Mouse (Mus musculus) MEL (cell line): ENCODE data around the gene Pde1b. TPM values are rescaled to one million over a fixed set of nuclear protein-coding genes. Genes with fewer than 3 reads are reported as not detected.

Experiments
- DNase-seq: peaks from one replicate; pipeline ENCODE4 v3.0.0; 2011; ENCODE audit warnings: low read depth, low spot score
- H3K27ac ChIP-seq: 2 replicates; pipeline ENCODE4 v1.5.1; 2012; ENCODE audit warnings: low read depth, mild to moderate bottlenecking, control low read depth, low read length, moderate library complexity; ENCODE audit not compliant: control insufficient read depth
- H3K27me3 ChIP-seq, 2 experiments: fragments of 150-350 bp in 1 of 2; sonication (generic) in 1 of 2; 2 replicates each; pipeline ENCODE4 v1.6.1; 2012; ENCODE audit warnings: low read length in 2 of 2, mild to moderate bottlenecking in 2 of 2, improper control_type of control experiment in 1 of 2, moderate library complexity in 1 of 2; ENCODE audit not compliant: insufficient read depth in 2 of 2, control insufficient read depth in 1 of 2
- H3K36me3 ChIP-seq, 2 experiments: 2 replicates each; pipeline ENCODE4 v1.6.1; 2012 to 2014; ENCODE audit warnings: low read length in 2 of 2, improper control_type of control experiment in 1 of 2, inconsistent platforms in 1 of 2, mild to moderate bottlenecking in 1 of 2; ENCODE audit not compliant: insufficient read depth in 2 of 2, control insufficient read depth in 1 of 2
- H3K4me1 ChIP-seq, 2 experiments: fragments of 150-350 bp in 1 of 2; sonication (generic) in 1 of 2; 2 replicates each; pipeline ENCODE4 v1.6.1; 2012; ENCODE audit warnings: low read length in 2 of 2, improper control_type of control experiment in 1 of 2, mild to moderate bottlenecking in 1 of 2; ENCODE audit not compliant: insufficient read depth in 2 of 2, control insufficient read depth in 1 of 2
- H3K4me3 ChIP-seq, 2 experiments: fragments of 150-350 bp in 1 of 2; sonication (generic) in 1 of 2; 2 replicates each; pipeline ENCODE4 v1.5.1; 2012; ENCODE audit warnings: low read depth in 2 of 2, low read length in 2 of 2, mild to moderate bottlenecking in 2 of 2, moderate library complexity in 2 of 2, control low read depth in 1 of 2, improper control_type of control experiment in 1 of 2; ENCODE audit not compliant: control insufficient read depth in 1 of 2, insufficient read depth in 1 of 2
- H3K79me2 ChIP-seq: 2 replicates; pipeline ENCODE4 v1.6.1; 2012; ENCODE audit warnings: mild to moderate bottlenecking, low read length, moderate library complexity; ENCODE audit not compliant: control insufficient read depth, poor library complexity, insufficient read depth
- H3K9ac ChIP-seq: 2 replicates; pipeline ENCODE4 v1.6.1; 2012; ENCODE audit warnings: low read depth, mild to moderate bottlenecking, control low read depth, low read length, moderate library complexity; ENCODE audit not compliant: control insufficient read depth, poor library complexity, severe bottlenecking
- H3K9me3 ChIP-seq: fragments of 150-350 bp; sonication (generic); replicated peaks from 2 replicates; pipeline ENCODE4 v1.6.1; 2012; ENCODE audit warnings: mild to moderate bottlenecking, low read length, improper control_type of control experiment, moderate library complexity; ENCODE audit not compliant: insufficient read depth
- CHD1 ChIP-seq: IDR thresholded peaks from 2 replicates; pipeline ENCODE4 v1.6.1; 2012; ENCODE audit warnings: low read depth, mild to moderate bottlenecking, inconsistent platforms, low read length, improper control_type of control experiment
- E2F4 ChIP-seq: IDR thresholded peaks from 2 replicates; pipeline ENCODE4 v1.6.1; 2011; ENCODE audit warnings: low read depth, low read length, improper control_type of control experiment, borderline replicate concordance
- ELF1 ChIP-seq: IDR thresholded peaks from 2 replicates; pipeline ENCODE4 v1.6.1; 2014; ENCODE audit warnings: low read depth, mild to moderate bottlenecking, inconsistent platforms, low read length, improper control_type of control experiment, moderate library complexity
- GABPA ChIP-seq: IDR thresholded peaks from 2 replicates; pipeline ENCODE4 v1.6.1; 2012; ENCODE audit warnings: low read depth, mild to moderate bottlenecking, inconsistent platforms, low read length, improper control_type of control experiment, moderate library complexity
- JUND ChIP-seq: IDR thresholded peaks from 2 replicates; pipeline ENCODE4 v1.6.1; 2011; ENCODE audit warnings: low read depth, mild to moderate bottlenecking, improper control_type of control experiment, low read length
- MAFK ChIP-seq: IDR thresholded peaks from 2 replicates; pipeline ENCODE4 v1.6.1; 2011; ENCODE audit warnings: low read depth, mild to moderate bottlenecking, low read length, improper control_type of control experiment, borderline replicate concordance
- MEF2A ChIP-seq: IDR thresholded peaks from 2 replicates; pipeline ENCODE4 v1.6.1; 2014; ENCODE audit warnings: low read depth, mild to moderate bottlenecking, inconsistent platforms, low read length, improper control_type of control experiment; ENCODE audit not compliant: poor library complexity, insufficient replicate concordance, severe bottlenecking; ENCODE audit errors: extremely low read depth
- MXI1 ChIP-seq: IDR thresholded peaks from 2 replicates; pipeline ENCODE4 v1.6.1; 2011; ENCODE audit warnings: mild to moderate bottlenecking, low read depth, low read length, improper control_type of control experiment
- NELFE ChIP-seq: IDR thresholded peaks from 2 replicates; pipeline ENCODE4 v1.6.1; 2011; ENCODE audit warnings: low read depth, low read length, improper control_type of control experiment
- NRF1 ChIP-seq: IDR thresholded peaks from 2 replicates; pipeline ENCODE4 v1.6.1; 2014; ENCODE audit warnings: low read depth, mild to moderate bottlenecking, inconsistent platforms, low read length, improper control_type of control experiment, moderate library complexity; ENCODE audit not compliant: poor library complexity, insufficient read depth, severe bottlenecking
- RAD21 ChIP-seq: IDR thresholded peaks from 2 replicates; pipeline ENCODE4 v1.6.1; 2011; ENCODE audit warnings: mild to moderate bottlenecking, low read depth, low read length, improper control_type of control experiment
- RCOR1 ChIP-seq: IDR thresholded peaks from 2 replicates; pipeline ENCODE4 v1.6.1; 2012; ENCODE audit warnings: low read depth, mild to moderate bottlenecking, inconsistent platforms, low read length, improper control_type of control experiment
- SIN3A ChIP-seq: IDR thresholded peaks from 2 replicates; pipeline ENCODE4 v1.6.1; 2012; ENCODE audit warnings: low read length, improper control_type of control experiment, inconsistent platforms
- TAL1 ChIP-seq: IDR thresholded peaks from 2 replicates; pipeline ENCODE4 v1.6.1; 2012; ENCODE audit warnings: mild to moderate bottlenecking, inconsistent platforms, low read length, moderate library complexity, mixed read lengths
- TCF12 ChIP-seq: IDR thresholded peaks from 2 replicates; pipeline ENCODE4 v1.6.1; 2014; ENCODE audit warnings: low read depth, mild to moderate bottlenecking, inconsistent platforms, low read length, improper control_type of control experiment, moderate library complexity
- UBTF ChIP-seq: IDR thresholded peaks from 2 replicates; pipeline ENCODE4 v1.6.1; 2012; ENCODE audit warnings: low read depth, mild to moderate bottlenecking, inconsistent platforms, low read length, improper control_type of control experiment, moderate library complexity, borderline replicate concordance; ENCODE audit not compliant: insufficient read depth
- USF1 ChIP-seq: IDR thresholded peaks from 2 replicates; pipeline ENCODE4 v1.6.1; 2014; ENCODE audit warnings: low read depth, mild to moderate bottlenecking, inconsistent platforms, low read length, improper control_type of control experiment, moderate library complexity
- USF2 ChIP-seq, 2 experiments: IDR thresholded peaks; 2 replicates each; pipeline ENCODE4 v1.6.1; 2011 to 2012; ENCODE audit warnings: improper control_type of control experiment in 2 of 2, low read length in 2 of 2, borderline replicate concordance in 1 of 2, inconsistent platforms in 1 of 2, low read depth in 1 of 2, mild to moderate bottlenecking in 1 of 2; ENCODE audit not compliant: insufficient read depth in 1 of 2
- ZC3H11A ChIP-seq: IDR thresholded peaks from 2 replicates; pipeline ENCODE4 v1.6.1; 2012; ENCODE audit warnings: low read depth, mild to moderate bottlenecking, inconsistent platforms, low read length, improper control_type of control experiment
- ZKSCAN1 ChIP-seq: IDR thresholded peaks from 2 replicates; pipeline ENCODE4 v1.6.1; 2012; ENCODE audit warnings: low read depth, mild to moderate bottlenecking, inconsistent platforms, low read length, improper control_type of control experiment, moderate library complexity
- ZNF384 ChIP-seq: IDR thresholded peaks from 2 replicates; pipeline ENCODE4 v1.6.1; 2012; ENCODE audit warnings: low read depth, mild to moderate bottlenecking, inconsistent platforms, low read length, improper control_type of control experiment
- polyA plus RNA-seq, 2 experiments: library from polyadenylated mRNA; stranded (reverse) in 1 of 2; unstranded in 1 of 2; fragments of >175 nt in 1 of 2; fragments of >200 nt in 1 of 2; gene quantifications; 2 replicates each; pipeline versions ENCODE4 v1.2.1 to v1.2.4; 2012; ENCODE audit warnings: low replicate concordance in 2 of 2, low read depth in 1 of 2; ENCODE audit not compliant: insufficient read length in 2 of 2, insufficient read depth in 1 of 2, missing spikeins in 1 of 2
- total RNA-seq: library from RNA; depleted of rRNA; stranded (reverse); fragments of 300-350 nt; gene quantifications from 2 replicates; pipeline ENCODE4 v1.2.3, GENCODE M21; 2012

Pde1b gene
- total and polyA plus RNA-seq, 3 experiments: 2.4 to 4.5 TPM; not detected in 1

DNA sequence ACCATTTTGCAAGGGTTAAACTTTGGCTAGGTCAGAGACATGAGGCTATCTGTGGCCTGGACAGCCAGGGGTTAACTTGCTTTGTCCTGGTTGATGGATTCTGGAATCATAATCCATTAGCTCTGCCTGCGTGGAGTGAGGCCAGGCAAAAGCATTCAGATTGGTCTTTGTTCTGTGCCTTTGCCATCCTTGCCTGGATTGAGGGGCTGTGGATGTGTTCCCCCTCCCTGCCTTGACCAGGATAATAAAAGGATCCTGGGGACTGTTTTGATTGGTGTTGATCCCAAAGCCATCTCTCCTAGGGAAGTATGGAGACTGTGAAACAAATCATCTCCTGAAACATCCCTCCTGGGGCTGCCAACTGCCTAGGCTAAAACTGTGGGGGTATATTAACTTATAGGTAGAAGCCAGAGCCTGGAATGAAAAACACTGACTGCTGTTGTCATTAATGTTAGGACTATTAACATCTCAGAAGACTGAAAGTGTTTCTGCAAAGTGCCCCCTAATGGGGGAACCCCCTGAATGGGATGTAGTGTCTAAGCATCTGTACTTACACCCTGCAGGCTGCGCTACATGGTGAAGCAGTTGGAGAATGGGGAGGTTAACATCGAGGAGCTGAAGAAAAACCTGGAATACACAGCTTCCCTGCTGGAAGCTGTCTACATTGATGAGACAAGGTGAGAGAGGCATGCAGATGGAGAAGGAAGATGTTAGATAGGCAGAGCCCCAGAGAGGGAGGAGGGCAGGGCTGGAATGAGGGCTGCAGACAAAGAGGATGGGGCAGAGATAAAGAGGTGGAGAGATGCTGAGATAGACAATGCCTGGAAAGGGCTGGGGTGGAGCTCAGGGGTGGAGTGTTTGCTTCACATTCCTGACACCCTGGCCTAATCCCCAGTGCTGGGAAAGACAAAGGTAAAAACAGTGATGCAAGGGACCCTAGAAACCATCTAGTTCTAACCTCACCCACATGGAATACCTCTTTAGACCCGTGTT lies 16.8 kb downstream of the Pde1b start:
- no peak overlapping the region for H3K4me3 ChIP-seq
- no peaks in the 10 kb centered on the region for H3K27me3 ChIP-seq
- H3K4me1 ChIP-seq: no peaks in the 10 kb centered on the region
- H3K9ac ChIP-seq: no peak overlapping the region
- DNase-seq: no peak
- TF ChIP-seq SIN3A: no peak
- no peak for TF ChIP-seq USF2 (IDR thresholded peaks at IDR 0.05; ENCODE audit: borderline replicate concordance in 1 of 2, insufficient read depth in 1 of 2, low read depth in 1 of 2, low read length in 2 of 2)
- TF ChIP-seq ZC3H11A: no peak
- TF ChIP-seq JUND: no peak
- no peak for TF ChIP-seq MAFK
- TF ChIP-seq NRF1: no peak
- no peak for TF ChIP-seq ZNF384
- H3K79me2 ChIP-seq: no peaks in the 10 kb centered on the region
- H3K9me3 ChIP-seq: no peaks in the 10 kb centered on the region
- no peaks in the 10 kb centered on the region for H3K36me3 ChIP-seq
- no peak overlapping the region for H3K27ac ChIP-seq

DNA sequence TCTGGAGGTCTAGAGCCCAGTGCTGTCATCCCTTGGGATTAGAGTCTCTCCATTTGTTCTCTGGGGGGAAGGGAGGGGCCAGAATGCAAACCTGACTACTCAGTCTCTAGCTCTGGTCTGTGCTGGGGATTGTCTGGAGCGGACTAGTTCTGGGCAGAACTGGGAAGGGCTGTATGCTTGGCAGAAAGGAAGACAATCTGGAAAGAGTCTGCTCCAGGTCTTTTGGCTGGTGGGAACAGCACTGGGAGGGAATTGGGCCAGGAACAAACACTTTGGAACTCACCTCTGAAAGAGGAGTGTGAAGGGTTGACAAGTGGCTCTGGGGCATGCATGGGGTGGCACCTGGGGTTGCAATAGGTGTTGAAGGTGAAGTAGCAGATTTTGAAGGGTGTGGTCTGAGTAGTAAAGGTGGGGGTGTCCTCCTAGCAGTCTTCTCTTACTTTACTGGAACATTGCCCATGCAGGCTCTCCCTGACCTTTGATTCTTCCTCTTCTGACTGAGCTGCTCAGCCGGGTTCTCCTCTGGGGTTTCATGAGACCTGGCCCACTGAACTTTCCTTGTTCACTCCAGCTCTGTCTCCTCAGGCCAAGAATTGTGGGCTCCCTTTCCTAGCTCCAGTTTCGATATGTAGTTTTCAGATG lies 19.7 kb downstream of the Pde1b start:
- Histone ChIP-seq H3K27ac (no peak overlapping the region), H3K9ac (no peak overlapping the region), H3K27me3 (no peaks in the 10 kb centered on the region), H3K4me3 (no peak overlapping the region), H3K36me3 (no peaks in the 10 kb centered on the region), H3K4me1 (no peaks in the 10 kb centered on the region), H3K9me3 (no peaks in the 10 kb centered on the region), H3K79me2 (no peaks in the 10 kb centered on the region)
- DNase-seq: no peak
- TF ChIP-seq NELFE (no peak), GABPA (no peak), UBTF (no peak), CHD1 (no peak), NRF1 (no peak), MEF2A (no peak), TAL1 (no peak), ELF1 (no peak), ZKSCAN1 (no peak), USF1 (no peak), SIN3A (no peak), ZNF384 (no peak), RAD21 (no peak), RCOR1 (no peak), TCF12 (no peak), USF2 (IDR thresholded peaks at IDR 0.05; ENCODE audit: borderline replicate concordance in 1 of 2, insufficient read depth in 1 of 2, low read depth in 1 of 2, low read length in 2 of 2) (no peak), MAFK (no peak), MXI1 (no peak), E2F4 (no peak)
